Mouse (Mus musculus): ENCODE results near the gene Ddt.
"Not testable (repeated sequence)": the region's sequence is repeated elsewhere in the genome, so short reads cannot be mapped to it uniquely, and the experiment has no call there.

The Ddt gene

GRCm38 (mm10) chr10:75767756-75768155, 5.5 kb downstream of the Ddt start:
- not testable (repeated sequence) for DNase-seq

- no peak for DNase-seq
These were observed 6.4 kb downstream of the Ddt start for GRCm38 (mm10) chr10:75766856-75767255.

- peak; percentile 23 for DNase-seq
These were observed 8.4 kb downstream of the Ddt start for GRCm38 (mm10) chr10:75764519-75765473.

- peak; percentile 98 for DNase-seq
These were observed 9.3 kb downstream of the Ddt start, which contains the start of gene Cabin1 for GRCm38 (mm10) chr10:75763682-75764518. Cabin1 (minus strand) TSS chr10:75764341.

GRCm38 (mm10) chr10:75762413-75762812, 10.8 kb downstream of the Ddt start:
- DNase-seq: no peak

- DNase-seq: no peak
These were observed 12.9 kb downstream of the Ddt start for GRCm38 (mm10) chr10:75760311-75760710.

GRCm38 (mm10) chr10:75756719-75757118, 16.5 kb downstream of the Ddt start:
- no peak for DNase-seq

GRCm38 (mm10) chr10:75744017-75744416, 29.2 kb downstream of the Ddt start:
- DNase-seq: peak; percentile 82

GRCm38 (mm10) chr10:75743369-75743768, 29.8 kb downstream of the Ddt start:
- peak; percentile 88 for DNase-seq

- DNase-seq: no peak
These were observed 32.3 kb downstream of the Ddt start for GRCm38 (mm10) chr10:75740866-75741265.

- DNase-seq: no peak
These were observed 47.8 kb downstream of the Ddt start for GRCm38 (mm10) chr10:75725449-75725848.
